Mouse (Mus musculus): Measurements from ENCODE around the gene Fmo1.

Fmo1 gene

GRCm38 (mm10) chr1:162866280-162866681 is at the start of gene Fmo1:
Fmo1 (minus strand) TSS chr1:162866610.
- no peak for DNase-seq (ENCODE audit: low spot score in 2 of 2)

GRCm38 (mm10) chr1:162914932-162915556 is 48.6 kb upstream of the Fmo1 start:
- no peak for DNase-seq (ENCODE audit: low spot score in 2 of 2)

GRCm38 (mm10) chr1:162912085-162912484 is 45.7 kb upstream of the Fmo1 start:
- DNase-seq (ENCODE audit: low spot score in 2 of 2), result no peak

DNA sequence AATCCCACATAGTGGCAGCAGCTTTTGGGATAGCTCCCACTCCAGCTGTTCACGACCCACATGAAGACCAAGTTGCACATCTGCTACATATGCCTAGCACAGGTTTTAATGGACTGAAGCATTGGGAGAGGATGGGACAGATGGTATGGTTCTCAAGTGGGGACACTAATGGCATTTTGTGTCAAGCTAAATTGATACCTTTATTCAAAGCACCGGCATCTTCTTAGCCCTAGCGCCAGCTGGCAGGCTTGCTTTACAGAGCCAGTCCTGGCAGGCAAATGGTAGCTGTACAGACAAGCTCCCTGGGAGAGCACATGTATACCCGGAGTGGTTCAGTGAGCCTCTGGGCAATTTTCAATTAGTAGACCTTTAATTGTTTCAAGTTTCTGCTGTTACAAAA is 35.5 kb upstream of the Fmo1 start:
- DNase-seq (ENCODE audit: low spot score in 2 of 2), result no peak

GRCm38 (mm10) chr1:162897838-162898811 is 31.7 kb upstream of the Fmo1 start, which contains the start of gene Fmo2:
Fmo2 (minus strand) TSS chr1:162898726.
- DNase-seq (ENCODE audit: low spot score in 2 of 2), result no peak

- peak; percentile 3 to 28 for DNase-seq (ENCODE audit: low spot score in 2 of 2)
Observed at GRCm38 (mm10) chr1:162895900-162896299, 29.5 kb upstream of the Fmo1 start.

GRCm38 (mm10) chr1:162893014-162893413 is 26.6 kb upstream of the Fmo1 start:
- DNase-seq (ENCODE audit: low spot score in 2 of 2), result no peak

- no peak for DNase-seq (ENCODE audit: low spot score in 2 of 2)
Observed at GRCm38 (mm10) chr1:162891980-162892451, 25.6 kb upstream of the Fmo1 start.

DNA sequence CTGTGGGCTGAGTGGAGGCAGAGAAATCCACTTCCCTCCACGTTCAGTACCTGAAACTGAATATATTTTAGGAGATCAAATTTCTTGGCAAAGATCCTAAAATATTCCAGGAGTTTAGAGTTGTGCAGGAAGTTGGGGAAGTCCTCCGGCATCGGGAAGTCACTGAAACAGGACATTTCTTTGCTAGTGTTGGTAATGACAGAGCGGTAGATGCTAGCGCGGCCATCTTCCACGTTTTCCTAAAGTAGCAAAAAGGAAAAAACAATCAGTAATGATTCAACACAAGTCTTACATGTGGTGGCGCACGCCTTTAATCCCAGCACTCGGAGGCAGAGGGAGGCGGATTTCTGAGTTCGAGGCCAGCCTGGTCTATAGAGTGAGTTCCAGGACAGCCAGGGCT is 22.2 kb upstream of the Fmo1 start:
- no peak for DNase-seq (ENCODE audit: low spot score in 2 of 2)

- no peak for DNase-seq (ENCODE audit: low spot score in 2 of 2)
Observed at GRCm38 (mm10) chr1:162887644-162888043, 21.2 kb upstream of the Fmo1 start.

DNA sequence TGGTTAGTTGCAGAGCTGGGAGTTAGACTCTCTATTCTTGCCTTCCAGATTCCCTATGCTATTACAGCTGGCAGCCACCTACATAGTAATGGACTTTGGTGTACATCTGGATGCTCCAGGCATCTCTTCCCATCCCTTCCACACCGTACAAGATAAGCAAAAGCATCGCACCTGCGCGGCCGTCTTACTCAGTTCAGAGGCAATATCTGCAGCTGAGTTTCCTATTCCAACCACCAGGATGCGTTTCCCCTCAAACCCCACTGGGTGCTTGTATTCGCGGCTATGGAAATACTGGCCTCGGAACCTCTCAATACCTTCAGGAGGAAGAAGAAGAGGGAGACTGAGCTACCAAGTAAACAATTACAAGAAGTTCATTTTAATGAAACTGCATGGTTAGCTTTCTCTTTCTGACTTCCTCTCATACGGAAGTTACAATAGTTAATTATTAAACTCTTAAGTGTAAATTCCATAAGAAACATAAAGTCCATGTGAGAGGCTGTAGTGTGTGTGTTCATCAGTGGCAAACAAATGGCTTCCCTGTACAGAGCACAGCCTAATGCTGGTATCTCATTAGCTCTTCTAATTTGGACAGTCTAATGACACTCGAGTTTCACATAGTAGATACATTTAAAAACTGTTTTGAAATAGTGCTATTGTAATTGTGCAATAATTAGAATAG is 19.9 kb upstream of the Fmo1 start:
- no peak for DNase-seq (ENCODE audit: low spot score in 2 of 2)

GRCm38 (mm10) chr1:162882681-162883080 is 16.3 kb upstream of the Fmo1 start:
- no peak for DNase-seq (ENCODE audit: low spot score in 2 of 2)

- peak; percentile 3 to 18 for DNase-seq (ENCODE audit: low spot score in 2 of 2)
Observed at GRCm38 (mm10) chr1:162879595-162880369, 13.4 kb upstream of the Fmo1 start.

- no peak for DNase-seq (ENCODE audit: low spot score in 2 of 2)
Observed at GRCm38 (mm10) chr1:162875091-162875490, 8.7 kb upstream of the Fmo1 start.

- no peak for DNase-seq (ENCODE audit: low spot score in 2 of 2)
Observed at GRCm38 (mm10) chr1:162871701-162872311, 5.4 kb upstream of the Fmo1 start.

GRCm38 (mm10) chr1:162870978-162871377 is 4.6 kb upstream of the Fmo1 start:
- no peak for DNase-seq (ENCODE audit: low spot score in 2 of 2)

DNA sequence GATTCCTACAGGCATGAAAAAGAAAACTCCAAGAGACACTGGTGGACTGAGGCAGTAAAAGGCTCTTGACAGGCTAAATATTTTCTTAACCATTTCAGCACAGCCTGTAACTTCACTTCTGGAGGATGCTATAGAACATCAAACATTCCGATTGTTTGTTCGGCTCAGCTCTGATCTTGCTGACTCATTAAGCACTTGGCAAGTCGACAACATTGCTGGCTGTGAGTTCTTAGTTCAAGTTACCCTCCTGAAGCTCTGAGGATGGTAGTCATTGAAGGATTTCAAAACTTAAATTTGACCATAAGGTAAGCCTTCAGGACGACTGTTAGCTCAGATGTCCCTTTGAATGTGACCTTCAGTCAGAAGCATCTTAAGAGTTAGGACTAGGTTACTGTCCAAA is 986 bp upstream of the Fmo1 start:
- no peak for DNase-seq (ENCODE audit: low spot score in 2 of 2)

GRCm38 (mm10) chr1:162865493-162865830 is 948 bp downstream of the Fmo1 start:
- DNase-seq (ENCODE audit: low spot score in 2 of 2), result no peak

DNA sequence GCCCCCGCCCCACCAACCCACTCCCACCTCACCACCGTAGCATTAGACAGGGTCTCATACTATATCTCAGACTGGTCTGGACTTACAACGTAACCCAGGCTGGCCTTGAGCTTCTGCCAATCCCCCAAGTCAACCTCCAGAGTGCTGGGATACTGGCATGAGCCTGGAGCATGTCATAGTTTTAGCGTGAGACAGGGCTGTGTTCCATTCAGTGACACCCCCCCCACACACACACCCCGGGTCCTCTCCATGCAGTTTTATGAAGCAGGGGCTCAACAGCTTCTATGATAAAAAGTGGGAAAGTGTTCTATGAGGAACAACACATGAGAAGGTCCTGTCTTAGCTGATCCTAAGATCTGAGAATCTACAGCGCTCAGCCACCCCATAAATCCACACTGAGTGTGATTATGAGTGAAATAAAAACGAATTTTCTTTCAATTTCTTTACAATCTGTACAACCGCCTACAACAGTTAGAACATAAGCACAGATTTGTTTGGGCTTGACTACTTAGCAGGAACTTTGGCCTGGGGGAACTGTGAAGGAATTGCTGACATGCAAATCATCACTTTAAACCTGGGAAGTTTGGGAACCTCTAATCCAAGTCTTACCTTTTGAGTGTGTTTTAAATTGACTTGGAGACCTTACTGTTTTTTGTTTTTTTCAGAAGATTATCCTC is 1.5 kb downstream of the Fmo1 start:
- no peak for DNase-seq (ENCODE audit: low spot score in 2 of 2)

- no peak for DNase-seq (ENCODE audit: low spot score in 2 of 2)
Observed at GRCm38 (mm10) chr1:162864279-162864678, 2.1 kb downstream of the Fmo1 start.

DNA sequence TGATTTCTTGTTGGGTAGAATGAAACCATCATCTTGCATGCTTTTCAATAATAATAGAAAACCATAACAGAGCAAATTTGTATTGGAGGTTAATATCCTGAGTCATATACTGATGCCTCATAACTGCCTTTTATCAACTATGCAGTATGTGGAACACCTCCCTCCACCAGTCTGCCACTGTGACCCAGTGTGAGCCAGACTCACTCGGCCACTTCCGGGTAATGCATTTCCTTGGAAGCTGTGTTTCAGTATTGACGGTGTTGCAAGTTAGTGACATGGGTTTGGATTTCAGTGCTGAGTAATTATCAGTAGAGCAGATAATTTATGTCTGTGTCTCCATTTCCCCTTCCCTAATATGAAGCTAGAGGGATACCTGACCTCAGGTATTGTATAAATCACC is 2.8 kb downstream of the Fmo1 start:
- DNase-seq (ENCODE audit: low spot score in 2 of 2), result no peak
